In genomic region chr16:25295546-25295945, GRCm38 (mm10) we compare ENCODE assay signal across 27 mouse cellular contexts. TPM values are rescaled to one million over a fixed set of nuclear protein-coding genes. Genes with fewer than 3 reads are reported as not detected.
"Had no signal": no experiment of that assay in that cellular context is flagged by ENCODE, and none has a peak within 500 bp of the region (broad histone marks: within the 10 kb centered on the region; RNA-seq: fewer than 3 reads in every experiment).

No protein-coding gene starts in this region.

- ATAC-seq: liver, postnatal 0 days; lung, postnatal 0 days; midbrain, embryonic 15.5 days had no signal

- H3K27ac ChIP-seq: limb, embryonic 12.5 days; limb, embryonic 15.5 days; liver, embryonic 14.5 days; macrophage; midbrain, embryonic 12.5 days; midbrain, embryonic 15.5 days; neural tube, embryonic 12.5 days; neural tube, embryonic 15.5 days had no signal

- H3K4me1 ChIP-seq: limb, embryonic 12.5 days; limb, embryonic 15.5 days; midbrain, embryonic 12.5 days; midbrain, embryonic 15.5 days; neural tube, embryonic 12.5 days; neural tube, embryonic 15.5 days had no signal

- H3K27me3 ChIP-seq: limb, embryonic 12.5 days; limb, embryonic 15.5 days; midbrain, embryonic 12.5 days; midbrain, embryonic 15.5 days; neural tube, embryonic 12.5 days; neural tube, embryonic 15.5 days had no signal

- H3K36me3 ChIP-seq: limb, embryonic 12.5 days; limb, embryonic 15.5 days; midbrain, embryonic 12.5 days; midbrain, embryonic 15.5 days; neural tube, embryonic 12.5 days; neural tube, embryonic 15.5 days had no signal

- H3K4me3 ChIP-seq: limb, embryonic 12.5 days; limb, embryonic 15.5 days; midbrain, embryonic 12.5 days; midbrain, embryonic 15.5 days; neural tube, embryonic 12.5 days; neural tube, embryonic 15.5 days had no signal

- H3K9me3 ChIP-seq: limb, embryonic 12.5 days; limb, embryonic 15.5 days; midbrain, embryonic 12.5 days; midbrain, embryonic 15.5 days; neural tube, embryonic 12.5 days; neural tube, embryonic 15.5 days had no signal

- H3K9ac ChIP-seq: limb, embryonic 12.5 days; limb, embryonic 15.5 days; liver, embryonic 14.5 days; liver, postnatal 0 days; lung, embryonic 14.5 days; midbrain, embryonic 12.5 days; midbrain, embryonic 15.5 days; neural tube, embryonic 12.5 days; neural tube, embryonic 15.5 days had no signal

- H3K4me2 ChIP-seq: limb, embryonic 12.5 days; limb, embryonic 15.5 days; liver, embryonic 11.5 days; lung, embryonic 14.5 days; midbrain, embryonic 12.5 days; midbrain, embryonic 15.5 days; neural tube, embryonic 12.5 days; neural tube, embryonic 15.5 days had no signal

- DNase-seq: kidney, adult 9 months; kidney, postnatal 14 days; kidney, postnatal 4 days; left cerebral cortex, postnatal 4 days; liver, postnatal 0 days; lung, embryonic 14.5 days; thymus, adult 18-20 months; thymus, postnatal 36 days had no signal

RNA-seq across cellular contexts. Expression of gene Tprg, which starts 8.9 kb away (rescaled TPM):
- total RNA-seq: layer of hippocampus, adult 18-20 months; layer of hippocampus, postnatal 14 days; left cerebral cortex, adult 8-10 months; left cerebral cortex, postnatal 14 days; left cerebral cortex, postnatal 4 days; megakaryocyte, adult 5-6 weeks had no signal
- polyA plus RNA-seq: kidney, embryonic 16.5 days; limb, embryonic 12.5 days; liver, embryonic 11.5 days; liver, embryonic 14.5 days; liver, postnatal 0 days; macrophage; midbrain, embryonic 12.5 days; neural tube, embryonic 12.5 days; neural tube, embryonic 15.5 days; small intestine, adult 2 months; spleen, adult 2 months; testis, adult 2 months had no signal
